Mouse (Mus musculus) E14TG2a.4 (cell line): ENCODE results near the gene Gmds.

Experiments
- CTCF ChIP-seq: conservative IDR thresholded peaks from 2 replicates; pipeline ENCODE4 v1.5.1; 2014; ENCODE audit warnings: low read length
- NANOG ChIP-seq: IDR thresholded peaks from 2 replicates; pipeline ENCODE4 v1.6.1; 2014; ENCODE audit warnings: borderline replicate concordance, low read length, mixed read lengths

GRCm38 (mm10) chr13:31827160-31827559 is 511.4 kb downstream of the Gmds start:
- TF ChIP-seq CTCF (no peak), NANOG (no peak)
